In genomic region chr12:80208126-80208820, GRCm38 (mm10) we compare ENCODE assay signal across 10 mouse cellular contexts. TPM values are rescaled to one million over a fixed set of nuclear protein-coding genes. Genes with fewer than 3 reads are reported as not detected.
A peak's percentile ranks its signal among the peaks of the same experiment; 100 is the strongest.
DNase-seq lines count a peak whose midpoint lies in the region; ATAC-seq and TF ChIP-seq lines count a peak whose summit lies in the region.
"Had no signal": no experiment of that assay in that cellular context is flagged by ENCODE, and none has a peak within 500 bp of the region (broad histone marks: within the 10 kb centered on the region; RNA-seq: fewer than 3 reads in every experiment).

No protein-coding gene starts in this region.

- no peak overlapping the region for H3K4me2 ChIP-seq in midbrain, postnatal 0 days (ENCODE audit: low read depth, low read length, poor library complexity, severe bottlenecking)
- no peak overlapping the region for H3K4me2 ChIP-seq in heart, postnatal 0 days (ENCODE audit: low read depth, low read length)
- H3K4me2 ChIP-seq in stomach, embryonic 14.5 days (replicated peaks; ENCODE audit: low read depth, low read length) = no peak overlapping the region
- H3K4me2 ChIP-seq: midbrain, embryonic 12.5 days had no signal

- TF ChIP-seq EP300 in heart, postnatal 0 days (IDR thresholded peaks at IDR 0.05; ENCODE audit: low read depth) = no peak

- DNase-seq in midbrain, embryonic 10.5 days (ENCODE audit: low spot score) = peak; percentile 29
- DNase-seq in midbrain, postnatal 0 days (ENCODE audit: low spot score) = no peak
- DNase-seq in heart, postnatal 0 days (ENCODE audit: low spot score) = peak; percentile 72
- no peak for DNase-seq in cerebellum, postnatal 14 days
- no peak for DNase-seq in layer of hippocampus, postnatal 36 days
- DNase-seq: gastrocnemius, postnatal 36 days; right cerebral cortex, adult 18-20 months had no signal

- peaks cover 33% of the 10 kb centered on the region for H3K4me1 ChIP-seq in midbrain, embryonic 10.5 days
- no peaks in the 10 kb centered on the region; the same call in 1 of the 2 replicates for H3K4me1 ChIP-seq in midbrain, postnatal 0 days (ENCODE audit: insufficient read depth, low read length)
- H3K4me1 ChIP-seq in brown adipose tissue, adult 24 weeks (ENCODE audit: control insufficient read depth, insufficient read depth, insufficient read length, low read length) = peaks cover 6% of the 10 kb centered on the region; the same call in 1 of the 2 replicates
- peaks cover 46% of the 10 kb centered on the region for H3K4me1 ChIP-seq in heart, postnatal 0 days (ENCODE audit: control insufficient read depth, insufficient read depth)
- peaks cover 23% of the 10 kb centered on the region for H3K4me1 ChIP-seq in stomach, embryonic 14.5 days (ENCODE audit: control insufficient read depth, insufficient read depth, low read length)

- no peaks in the 10 kb centered on the region for H3K9me3 ChIP-seq in midbrain, embryonic 10.5 days (replicated peaks)
- H3K9me3 ChIP-seq in midbrain, postnatal 0 days (ENCODE audit: low read length) = no peaks in the 10 kb centered on the region
- no peaks in the 10 kb centered on the region for H3K9me3 ChIP-seq in heart, postnatal 0 days (replicated peaks; ENCODE audit: control insufficient read depth, low read length)
- H3K9me3 ChIP-seq in stomach, embryonic 14.5 days (ENCODE audit: control insufficient read depth, low read depth, low read length) = no peaks in the 10 kb centered on the region
- H3K9me3 ChIP-seq: midbrain, embryonic 12.5 days had no signal

- H3K27ac ChIP-seq in midbrain, embryonic 10.5 days (replicated peaks) = peak overlapping the region; percentile 43; the same call in 1 of the 2 replicates
- no peak overlapping the region for H3K27ac ChIP-seq in midbrain, postnatal 0 days (ENCODE audit: low read depth, low read length)
- H3K27ac ChIP-seq in brown adipose tissue, adult 24 weeks (replicated peaks; ENCODE audit: low read depth, low read length) = 0 out of 2 replicates have a peak overlapping the region, but pooled peaks have one; percentile 7
- peak overlapping the region; percentile 77 for H3K27ac ChIP-seq in heart, postnatal 0 days (ENCODE audit: low read depth)
- H3K27ac ChIP-seq in stomach, embryonic 14.5 days (ENCODE audit: low read length) = peak overlapping the region; percentile 73; the same call in 1 of the 2 replicates
- H3K27ac ChIP-seq: midbrain, embryonic 12.5 days had no signal

- ATAC-seq in midbrain, postnatal 0 days (ENCODE audit: low FRiP score) = no peak
- peak; percentile 78 for ATAC-seq in heart, postnatal 0 days (ENCODE audit: insufficient read depth, low read depth)
- no peak for ATAC-seq in stomach, embryonic 14.5 days (ENCODE audit: insufficient number of reproducible peaks, insufficient read depth, low FRiP score, low read depth)

- H3K4me3 ChIP-seq in midbrain, embryonic 10.5 days = no peak overlapping the region
- no peak overlapping the region for H3K4me3 ChIP-seq in midbrain, postnatal 0 days (ENCODE audit: low read depth, low read length)
- no peak overlapping the region for H3K4me3 ChIP-seq in brown adipose tissue, adult 24 weeks (ENCODE audit: insufficient read depth, low read depth, low read length)
- no peak overlapping the region for H3K4me3 ChIP-seq in heart, postnatal 0 days (ENCODE audit: low read depth, low read length)
- H3K4me3 ChIP-seq in stomach, embryonic 14.5 days (ENCODE audit: low read depth, low read length) = no peak overlapping the region
- H3K4me3 ChIP-seq: midbrain, embryonic 12.5 days had no signal

- H3K27me3 ChIP-seq in midbrain, embryonic 10.5 days (ENCODE audit: low read depth, poor library complexity, severe bottlenecking) = no peaks in the 10 kb centered on the region
- H3K27me3 ChIP-seq in midbrain, postnatal 0 days (ENCODE audit: insufficient read depth, low read length) = no peaks in the 10 kb centered on the region
- H3K27me3 ChIP-seq in heart, postnatal 0 days (ENCODE audit: control insufficient read depth, insufficient read depth, low read length) = no peaks in the 10 kb centered on the region
- no peaks in the 10 kb centered on the region for H3K27me3 ChIP-seq in stomach, embryonic 14.5 days (ENCODE audit: control insufficient read depth, insufficient read depth, low read length)
- H3K27me3 ChIP-seq: midbrain, embryonic 12.5 days had no signal

- H3K9ac ChIP-seq in midbrain, postnatal 0 days (replicated peaks; ENCODE audit: low read length, poor library complexity, severe bottlenecking) = no peak overlapping the region
- no peak overlapping the region for H3K9ac ChIP-seq in heart, postnatal 0 days (replicated peaks; ENCODE audit: low read depth, low read length)
- H3K9ac ChIP-seq in stomach, embryonic 14.5 days (replicated peaks; ENCODE audit: low read depth, low read length) = no peak overlapping the region
- H3K9ac ChIP-seq: midbrain, embryonic 12.5 days had no signal

- H3K36me3 ChIP-seq in midbrain, embryonic 10.5 days = peaks cover 55% of the 10 kb centered on the region
- H3K36me3 ChIP-seq in midbrain, postnatal 0 days (ENCODE audit: insufficient read depth, low read length) = peaks cover 5% of the 10 kb centered on the region
- peaks cover 36% of the 10 kb centered on the region for H3K36me3 ChIP-seq in heart, postnatal 0 days (replicated peaks; ENCODE audit: control insufficient read depth, insufficient read depth, low read length)
- H3K36me3 ChIP-seq in stomach, embryonic 14.5 days (ENCODE audit: control insufficient read depth, insufficient read depth, low read length) = peaks cover 29% of the 10 kb centered on the region; the same call in 1 of the 2 replicates

- TF ChIP-seq CTCF in midbrain, postnatal 0 days (IDR thresholded peaks at IDR 0.05) = no peak
- no peak for TF ChIP-seq CTCF in heart, postnatal 0 days (IDR thresholded peaks at IDR 0.05; ENCODE audit: low read depth)

- WGBS in midbrain, embryonic 10.5 days = 55% methylated on average over 19 of the region's 19 CpGs
- WGBS in midbrain, postnatal 0 days = 53% methylated on average over 19 of the region's 19 CpGs
- WGBS in heart, postnatal 0 days = 29% methylated on average over 19 of the region's 19 CpGs
- 42% methylated on average over 19 of the region's 19 CpGs for WGBS in stomach, embryonic 14.5 days

RNA-seq across cellular contexts. Expression of gene Actn1, which starts 51.9 kb away (rescaled TPM):
- polyA plus RNA-seq in midbrain, embryonic 10.5 days (2016; fragmentation: Nextera tagmentation; extraction: Ambion mirVana) = 23.1 and 24.9 TPM in 2 replicates
- 17.1 and 18.0 TPM in 2 replicates for total RNA-seq in midbrain, postnatal 0 days (2014; rRNA removed)
- 6.2 and 7.4 TPM in 2 replicates for polyA plus RNA-seq in midbrain, postnatal 0 days (2015; fragmentation: Nextera tagmentation; extraction: Ambion mirVana)
- polyA plus RNA-seq in brown adipose tissue, adult 24 weeks (2012; ENCODE audit: insufficient read depth, insufficient read length, missing spikeins) = 2.9 and 3.3 TPM in 2 replicates
- total RNA-seq in heart, postnatal 0 days (2014; rRNA removed; ENCODE audit: low replicate concordance) = 53.0 and 85.3 TPM in 2 replicates
- 13.8 and 15.7 TPM in 2 replicates for polyA plus RNA-seq in heart, postnatal 0 days (2015; fragmentation: Nextera tagmentation; extraction: Ambion mirVana)
- polyA plus RNA-seq in stomach, embryonic 14.5 days (2014; fragmentation: Nextera tagmentation; extraction: Ambion mirVana) = 80.4 and 81.7 TPM in 2 replicates
- total RNA-seq in layer of hippocampus, postnatal 36 days (2021) = 100 to 1,000 TPM in 1 of 2 experiments, 10 to 100 TPM in 1; 97.5 to 106 TPM

Comparison
In these comparisons a context has a peak if more than half of its experiments do, and no peak if none do; other contexts are left out.
1. DNase-seq: peak in midbrain, embryonic 10.5 days (single experiment) and heart, postnatal 0 days (single experiment); none in midbrain, postnatal 0 days (single experiment), cerebellum, postnatal 14 days (0 of 2) and layer of hippocampus, postnatal 36 days (0 of 2).